ENCODE assay signal across 9 mouse cellular contexts in the genomic region with DNA sequence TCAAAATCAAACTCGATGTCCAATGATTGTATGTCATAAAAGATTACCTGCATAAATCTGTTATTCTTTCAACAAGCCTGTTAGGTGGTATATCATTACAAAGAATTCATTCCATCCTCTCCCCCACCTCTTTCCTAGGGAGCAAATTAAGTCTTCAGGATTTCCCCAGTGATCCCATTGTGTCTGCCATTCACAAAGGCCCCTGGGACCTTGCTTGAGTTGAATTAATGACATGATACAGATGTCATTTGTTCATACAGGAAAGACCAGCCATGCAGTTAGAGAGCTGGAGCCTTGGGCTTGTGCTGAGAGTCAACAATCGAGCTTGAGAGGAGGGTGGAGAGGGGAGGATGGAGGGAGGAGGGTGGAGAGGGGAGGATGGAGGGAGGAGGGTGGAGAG.
"Had no signal": no experiment of that assay in that cellular context is flagged by ENCODE, and none has a peak within 500 bp of the region (broad histone marks: within the 10 kb centered on the region; RNA-seq: fewer than 3 reads in every experiment).

No protein-coding gene starts in this region.

- H3K27ac ChIP-seq: left cerebral cortex, adult 2 months; limb, embryonic 10.5 days; liver, embryonic 15.5 days; stomach, embryonic 15.5 days had no signal

- H3K27me3 ChIP-seq: stomach, embryonic 15.5 days had no signal

- H3K4me2 ChIP-seq: liver, embryonic 11.5 days; liver, embryonic 15.5 days had no signal

- DNase-seq: lung, adult 2 months; right cerebral cortex, postnatal 4 days; thymus, adult 2 months; thymus, postnatal 25 days had no signal

- H3K9ac ChIP-seq: liver, embryonic 15.5 days; stomach, embryonic 15.5 days had no signal

- H3K9me3 ChIP-seq: limb, embryonic 10.5 days; liver, embryonic 15.5 days; stomach, embryonic 15.5 days had no signal

- H3K4me3 ChIP-seq: liver, embryonic 15.5 days; stomach, embryonic 15.5 days had no signal

- H3K36me3 ChIP-seq: limb, embryonic 10.5 days; liver, embryonic 15.5 days; stomach, embryonic 15.5 days had no signal
